Mouse (Mus musculus) stomach, embryonic 14.5 days (tissue): Measurements from ENCODE around the gene Oit1. TPM values are rescaled to one million over a fixed set of nuclear protein-coding genes. Genes with fewer than 3 reads are reported as not detected.

Source experiments
- ATAC-seq: fragments of 200-750 bp; cut with Nextera tagmentation; 2 replicates; pipeline ENCODE4 v1.8.0; 2017; ENCODE audit warnings: low read depth, moderate TSS enrichment; ENCODE audit not compliant: insufficient number of reproducible peaks, insufficient read depth, low FRiP score
- H3K27ac ChIP-seq: fragments of 300-500 bp; sonication (generic); 2 replicates; pipeline ENCODE4 v1.5.1; 2014; ENCODE audit warnings: mild to moderate bottlenecking, low read length, moderate library complexity, mixed read lengths
- H3K27me3 ChIP-seq: fragments of 300-500 bp; sonication (generic); 2 replicates; pipeline ENCODE4 v1.6.1; 2014; ENCODE audit warnings: low read length, control low read depth, mixed read lengths; ENCODE audit not compliant: control insufficient read depth, insufficient read depth
- H3K36me3 ChIP-seq: fragments of 300-500 bp; sonication (generic); 2 replicates; pipeline ENCODE4 v1.6.1; 2014; ENCODE audit warnings: mild to moderate bottlenecking, control low read depth, low read length, moderate library complexity, mixed read lengths; ENCODE audit not compliant: control insufficient read depth, insufficient read depth
- H3K4me1 ChIP-seq: fragments of 300-500 bp; sonication (generic); 2 replicates; pipeline ENCODE4 v1.6.1; 2014; ENCODE audit warnings: low read length, control low read depth, mixed read lengths; ENCODE audit not compliant: control insufficient read depth, insufficient read depth
- H3K4me2 ChIP-seq: fragments of 300-500 bp; sonication (generic); replicated peaks from 2 replicates; pipeline ENCODE4 v1.6.1; 2014; ENCODE audit warnings: low read depth, low read length, control low read depth
- H3K4me3 ChIP-seq: fragments of 300-500 bp; sonication (generic); 2 replicates; pipeline ENCODE4 v1.5.1; 2014; ENCODE audit warnings: low read depth, low read length, control low read depth
- H3K9ac ChIP-seq: fragments of 300-500 bp; sonication (generic); replicated peaks from 2 replicates; pipeline ENCODE4 v1.6.1; 2014; ENCODE audit warnings: low read depth, mild to moderate bottlenecking, control low read depth, low read length, moderate library complexity, mixed read lengths
- H3K9me3 ChIP-seq: fragments of 300-500 bp; sonication (generic); 2 replicates; pipeline ENCODE4 v1.6.1; 2016; ENCODE audit warnings: low read depth, low read length, control low read depth; ENCODE audit not compliant: control insufficient read depth
- WGBS: fragments of 180-500 bp; shearing (Covaris S2); extraction: QIAGEN DNeasy Blood & Tissue Kit; methylation state at CpG from one replicate; pipeline ENCODE4 v1.1.7; 2014; 5-methylcytosine and 5-hydroxymethylcytosine counted together
- polyA plus RNA-seq: library from polyadenylated mRNA; unstranded; fragments of >200 nt; fragmentation: Nextera tagmentation; extraction: Ambion mirVana; gene quantifications from 2 replicates; pipeline ENCODE4 v1.2.1, GENCODE M21; 2014

Oit1 gene
- polyA plus RNA-seq, 1 experiment from 2014 or later: 13.1 TPM

- no peak for ATAC-seq
These were observed 13.7 kb upstream of the Oit1 start for GRCm38 (mm10) chr14:8392181-8392825.

GRCm38 (mm10) chr14:8369394-8369793, 9.2 kb downstream of the Oit1 start:
- no peak for ATAC-seq
- H3K4me2 ChIP-seq: no peak overlapping the region
- H3K9me3 ChIP-seq: no peaks in the 10 kb centered on the region
- H3K9ac ChIP-seq: no peak overlapping the region
- peaks cover 5% of the 10 kb centered on the region for H3K4me1 ChIP-seq
- H3K36me3 ChIP-seq: no peaks in the 10 kb centered on the region
- no peak overlapping the region for H3K27ac ChIP-seq
- no peak overlapping the region for H3K4me3 ChIP-seq
- H3K27me3 ChIP-seq: no peaks in the 10 kb centered on the region
- WGBS: 81% methylated on average over 4 of the region's 4 CpGs

More at GRCm38 (mm10) chr14:8392181-8392825, 13.7 kb upstream of the Oit1 start:
- no peaks in the 10 kb centered on the region for H3K27me3 ChIP-seq
- no peak overlapping the region for H3K4me2 ChIP-seq
- no peak overlapping the region for H3K27ac ChIP-seq
- no peaks in the 10 kb centered on the region for H3K9me3 ChIP-seq
- H3K4me1 ChIP-seq: no peaks in the 10 kb centered on the region
- WGBS: 49% methylated on average over 6 of the region's 6 CpGs
- H3K9ac ChIP-seq: no peak overlapping the region
- H3K4me3 ChIP-seq: no peak overlapping the region
- no peaks in the 10 kb centered on the region for H3K36me3 ChIP-seq

- Histone ChIP-seq H3K27ac (no peak overlapping the region), H3K27me3 (no peaks in the 10 kb centered on the region), H3K4me3 (no peak overlapping the region), H3K4me1 (peaks cover 5% of the 10 kb centered on the region), H3K36me3 (no peaks in the 10 kb centered on the region), H3K9ac (no peak overlapping the region), H3K9me3 (no peaks in the 10 kb centered on the region), H3K4me2 (no peak overlapping the region)
- no peak for ATAC-seq
- WGBS: 76% methylated on average over 1 of the region's 1 CpGs
These were observed 9.7 kb downstream of the Oit1 start for GRCm38 (mm10) chr14:8368900-8369299.

- Histone ChIP-seq H3K9ac (no peak overlapping the region), H3K36me3 (no peaks in the 10 kb centered on the region), H3K4me3 (no peak overlapping the region), H3K4me1 (peaks cover 5% of the 10 kb centered on the region), H3K27ac (peak overlapping the region; percentile 86), H3K9me3 (no peaks in the 10 kb centered on the region), H3K4me2 (no peak overlapping the region), H3K27me3 (no peaks in the 10 kb centered on the region)
- 37% methylated on average over 4 of the region's 4 CpGs for WGBS
- ATAC-seq: no peak
These were observed 10.6 kb downstream of the Oit1 start for GRCm38 (mm10) chr14:8367727-8368520.

DNA sequence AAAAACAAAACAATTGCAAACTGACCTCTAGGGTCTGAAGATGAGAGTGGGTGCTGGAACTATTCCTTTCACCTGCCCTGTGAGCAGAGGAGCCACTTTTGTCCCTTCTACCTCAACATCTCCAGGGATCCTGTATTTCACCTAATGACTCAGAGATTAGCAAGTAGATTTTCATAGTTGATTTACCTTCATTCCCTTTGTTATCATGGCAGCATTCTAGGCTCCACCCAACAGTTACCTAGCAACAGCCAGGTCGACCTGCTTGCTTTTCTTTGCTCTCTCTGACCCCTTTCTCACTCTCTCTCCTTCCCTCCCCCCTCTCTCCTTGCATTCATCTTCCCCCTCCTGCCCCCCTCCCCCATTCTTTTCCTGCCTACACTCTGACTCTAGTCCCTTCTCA, 11.4 kb downstream of the Oit1 start:
- no peaks in the 10 kb centered on the region for H3K27me3 ChIP-seq
- no peak overlapping the region for H3K9ac ChIP-seq
- H3K27ac ChIP-seq: peak overlapping the region; percentile 86; the same call in 1 of the 2 replicates
- H3K4me3 ChIP-seq: no peak overlapping the region
- no peaks in the 10 kb centered on the region for H3K9me3 ChIP-seq
- peak; percentile 72 for ATAC-seq
- H3K4me1 ChIP-seq: peaks cover 5% of the 10 kb centered on the region
- H3K4me2 ChIP-seq: no peak overlapping the region
- whole genome bisulfite sequencing: 4% methylated on average over 1 of the region's 1 CpGs
- H3K36me3 ChIP-seq: no peaks in the 10 kb centered on the region

GRCm38 (mm10) chr14:8365833-8366232, 12.7 kb downstream of the Oit1 start:
- Histone ChIP-seq H3K9me3 (no peaks in the 10 kb centered on the region), H3K27ac (no peak overlapping the region), H3K4me3 (no peak overlapping the region), H3K36me3 (no peaks in the 10 kb centered on the region), H3K27me3 (no peaks in the 10 kb centered on the region), H3K9ac (no peak overlapping the region), H3K4me2 (no peak overlapping the region), H3K4me1 (peaks cover 5% of the 10 kb centered on the region)
- no peak for ATAC-seq
- WGBS: 70% methylated on average over 6 of the region's 6 CpGs

DNA sequence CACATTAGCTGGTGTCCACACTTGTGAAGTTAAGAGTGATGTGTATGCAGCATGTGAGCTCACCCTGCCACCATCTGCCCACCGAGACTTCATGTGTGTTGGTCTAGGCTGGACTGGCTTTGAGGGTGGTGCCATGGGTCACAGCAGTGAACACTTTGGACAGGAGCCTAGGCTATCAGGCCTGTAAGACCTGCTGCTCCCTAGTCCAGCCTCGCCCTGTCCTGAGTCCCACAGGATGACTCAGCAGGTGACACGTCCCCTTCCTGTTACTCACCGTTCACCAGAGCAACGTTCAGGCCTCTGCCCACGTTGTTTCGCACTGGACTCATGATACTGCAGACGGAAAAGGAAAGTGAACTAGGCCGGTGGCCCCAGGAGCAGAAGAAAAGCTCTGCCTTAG, 21.7 kb downstream of the Oit1 start:
- Histone ChIP-seq H3K4me2 (no peak overlapping the region), H3K9me3 (no peaks in the 10 kb centered on the region), H3K27ac (no peak overlapping the region), H3K4me1 (no peaks in the 10 kb centered on the region), H3K27me3 (no peaks in the 10 kb centered on the region), H3K36me3 (no peaks in the 10 kb centered on the region), H3K4me3 (no peak overlapping the region), H3K9ac (no peak overlapping the region)
- WGBS: 77% methylated on average over 9 of the region's 9 CpGs
- ATAC-seq: peak; percentile 38; the same call in 1 of the 2 replicates

DNA sequence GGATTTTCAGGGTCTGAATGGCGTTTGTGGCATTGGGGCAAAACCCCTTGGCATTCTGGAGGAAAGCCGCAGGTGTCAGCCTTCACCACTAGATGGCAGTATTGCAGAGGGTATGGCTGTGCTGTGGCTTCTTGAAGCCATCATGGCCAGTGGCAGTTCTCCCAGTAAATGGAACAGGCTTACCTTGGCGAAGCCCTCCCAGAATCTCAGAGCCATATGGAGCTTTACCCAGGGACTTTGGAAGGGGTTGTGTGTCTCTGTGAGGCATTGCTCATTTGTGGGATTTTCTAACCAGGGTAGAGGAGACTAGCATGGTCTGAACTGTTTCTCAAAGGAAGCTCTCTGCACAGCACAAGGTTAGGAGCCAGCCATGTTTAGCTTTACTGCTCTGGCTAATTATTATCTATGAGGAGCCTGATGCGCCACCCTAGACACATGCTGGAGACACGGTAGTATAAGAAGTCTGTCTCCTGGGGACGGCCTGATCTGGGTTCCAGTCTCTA, 22.5 kb downstream of the Oit1 start:
- no peak overlapping the region for H3K4me2 ChIP-seq
- no peaks in the 10 kb centered on the region for H3K4me1 ChIP-seq
- no peaks in the 10 kb centered on the region for H3K27me3 ChIP-seq
- no peak overlapping the region for H3K27ac ChIP-seq
- no peak overlapping the region for H3K4me3 ChIP-seq
- H3K9ac ChIP-seq: no peak overlapping the region
- peak; percentile 65; the same call in 1 of the 2 replicates for ATAC-seq
- H3K36me3 ChIP-seq: no peaks in the 10 kb centered on the region
- 29% methylated on average over 6 of the region's 6 CpGs for WGBS
- H3K9me3 ChIP-seq: no peaks in the 10 kb centered on the region
